Mouse (Mus musculus): ENCODE results near the gene Prss33. TPM values are rescaled to one million over a fixed set of nuclear protein-coding genes. Genes with fewer than 3 reads are reported as not detected.

Gene Prss33
- polyA plus RNA-seq, 1 experiment from 2014 or later = not detected

DNA sequence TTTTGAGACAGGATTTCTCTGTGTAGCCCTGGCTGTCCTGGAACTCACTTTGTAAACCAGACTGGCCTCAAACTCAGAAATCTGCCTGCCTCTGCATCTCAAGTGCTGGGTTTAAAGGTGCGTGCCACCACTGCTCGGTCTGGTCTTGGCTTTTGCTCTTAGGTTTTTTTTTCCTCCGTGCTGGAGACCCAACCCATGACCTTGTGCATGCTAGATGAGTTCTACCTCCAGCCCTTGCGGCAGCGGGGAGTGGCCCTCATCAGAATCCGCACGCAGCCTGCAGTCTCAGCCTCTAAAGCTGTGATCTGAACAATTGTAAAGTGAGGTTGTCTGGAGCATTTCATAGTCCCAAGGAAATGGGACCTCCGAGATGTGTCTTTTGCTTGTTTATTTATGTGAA lies 40.5 kb downstream of the Prss33 start:
- Histone ChIP-seq H3K4me1 (replicated peaks) (peaks cover 24% of the 10 kb centered on the region), H3K36me3 (peaks cover 25% of the 10 kb centered on the region; the same call in 1 of the 2 replicates), H3K4me2 (no peak overlapping the region), H3K4me3 (no peak overlapping the region), H3K27me3 (no peaks in the 10 kb centered on the region), H3K27ac (replicated peaks) (no peak overlapping the region), H3K9ac (no peak overlapping the region), H3K9me3 (no peaks in the 10 kb centered on the region)
- WGBS = 95% methylated on average over 8 of the region's 8 CpGs
- ATAC-seq (ENCODE audit: low read depth) = no peak

- peak; percentile 15; the same call in 1 of the 2 replicates for ATAC-seq (ENCODE audit: low read depth)
- peak overlapping the region; percentile 89 for H3K9ac ChIP-seq
- H3K4me1 ChIP-seq (replicated peaks) = peaks cover 40% of the 10 kb centered on the region
- H3K27ac ChIP-seq (replicated peaks) = peak overlapping the region; percentile 97
- peak overlapping the region; percentile 76 for H3K4me2 ChIP-seq
- no peaks in the 10 kb centered on the region for H3K27me3 ChIP-seq
- peak overlapping the region; percentile 47 for H3K4me3 ChIP-seq
- H3K9me3 ChIP-seq = no peaks in the 10 kb centered on the region
- H3K36me3 ChIP-seq = 0 out of 2 replicates have a peak, but pooled peaks cover 10% of the 10 kb centered on the region
- 45% methylated on average over 2 of the region's 2 CpGs for WGBS
Observed at GRCm38 (mm10) chr17:23791079-23791357, 44.8 kb downstream of the Prss33 start.

DNA sequence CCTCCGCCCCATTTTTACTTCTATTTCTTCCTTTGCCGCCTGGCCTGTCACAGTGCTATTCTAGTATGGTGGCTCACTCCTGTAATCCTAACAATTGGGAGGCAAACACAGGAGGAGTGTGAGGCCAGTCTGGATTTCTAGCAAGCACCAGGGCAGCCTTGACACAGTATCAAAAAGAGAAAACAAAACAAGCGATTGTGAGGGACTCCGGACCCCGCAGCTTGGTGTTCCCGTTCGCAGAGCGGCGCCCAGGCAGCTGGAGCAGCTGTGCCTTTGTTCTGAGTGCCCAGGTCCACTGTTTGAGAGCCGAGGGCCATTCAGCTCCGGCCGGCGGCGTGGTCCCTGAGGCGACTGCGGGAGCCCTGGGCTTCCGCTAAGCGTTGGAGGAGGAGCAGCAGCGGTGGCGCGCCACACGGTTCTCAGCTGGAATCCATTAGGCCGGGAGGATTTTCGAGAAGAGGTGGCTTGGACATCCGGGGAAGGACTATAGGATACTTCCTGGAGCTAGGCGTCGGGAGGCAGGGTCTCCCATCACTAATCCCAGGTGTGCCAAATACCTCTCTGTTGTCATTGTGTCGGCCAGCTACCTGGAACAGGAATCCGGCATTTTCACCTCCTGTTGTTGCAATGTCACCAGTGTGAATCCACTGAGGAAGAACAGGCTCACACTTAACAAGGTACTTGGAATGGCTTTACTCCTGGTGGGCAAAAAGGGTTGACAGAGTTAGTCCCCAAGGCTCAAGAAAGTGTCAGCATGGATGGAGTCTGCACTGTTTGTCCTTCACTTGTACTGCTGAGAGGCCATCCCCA lies 45.4 kb downstream of the Prss33 start, which contains the start of gene Srrm2:
Gene Srrm2 (plus strand): TSS at position 264 of the 810 bp plus-strand sequence.
- Histone ChIP-seq H3K4me2 (peak within 1 kb of the TSS; percentile 76), H3K9me3 (no peaks in the 10 kb centered on the region), H3K9ac (peak within 1 kb of the TSS; percentile 89), H3K4me1 (replicated peaks) (peaks cover 42% of the 10 kb centered on the region), H3K4me3 (peak within 1 kb of the TSS; percentile 47), H3K27ac (replicated peaks) (peak within 1 kb of the TSS; percentile 97), H3K27me3 (no peaks in the 10 kb centered on the region), H3K36me3 (0 out of 2 replicates have a peak, but pooled peaks cover 10% of the 10 kb centered on the region)
- WGBS = 3% methylated on average over 29 of the region's 29 CpGs
- ATAC-seq (ENCODE audit: low read depth) = peak; percentile 30

- Histone ChIP-seq H3K36me3 (0 out of 2 replicates have a peak, but pooled peaks cover 10% of the 10 kb centered on the region), H3K9me3 (no peaks in the 10 kb centered on the region), H3K27me3 (no peaks in the 10 kb centered on the region), H3K4me1 (replicated peaks) (peaks cover 49% of the 10 kb centered on the region), H3K27ac (replicated peaks) (peak overlapping the region; percentile 97), H3K4me2 (peak overlapping the region; percentile 76), H3K4me3 (peak overlapping the region; percentile 47), H3K9ac (peak overlapping the region; percentile 89)
- 12% methylated on average over 8 of the region's 8 CpGs for WGBS
- no peak for ATAC-seq (ENCODE audit: low read depth)
Observed at GRCm38 (mm10) chr17:23789749-23790268, 46.0 kb downstream of the Prss33 start.

- H3K4me3 ChIP-seq = no peak overlapping the region
- no peak overlapping the region for H3K9ac ChIP-seq
- ATAC-seq (ENCODE audit: low read depth) = no peak
- no peak overlapping the region for H3K27ac ChIP-seq (replicated peaks)
- H3K4me1 ChIP-seq (replicated peaks) = peaks cover 49% of the 10 kb centered on the region
- H3K36me3 ChIP-seq = 0 out of 2 replicates have a peak, but pooled peaks cover 8% of the 10 kb centered on the region
- H3K4me2 ChIP-seq = no peak overlapping the region
- H3K27me3 ChIP-seq = no peaks in the 10 kb centered on the region
- H3K9me3 ChIP-seq = no peaks in the 10 kb centered on the region
- WGBS = 90% methylated on average over 4 of the region's 4 CpGs
Observed at GRCm38 (mm10) chr17:23788973-23789372, 46.9 kb downstream of the Prss33 start.

DNA sequence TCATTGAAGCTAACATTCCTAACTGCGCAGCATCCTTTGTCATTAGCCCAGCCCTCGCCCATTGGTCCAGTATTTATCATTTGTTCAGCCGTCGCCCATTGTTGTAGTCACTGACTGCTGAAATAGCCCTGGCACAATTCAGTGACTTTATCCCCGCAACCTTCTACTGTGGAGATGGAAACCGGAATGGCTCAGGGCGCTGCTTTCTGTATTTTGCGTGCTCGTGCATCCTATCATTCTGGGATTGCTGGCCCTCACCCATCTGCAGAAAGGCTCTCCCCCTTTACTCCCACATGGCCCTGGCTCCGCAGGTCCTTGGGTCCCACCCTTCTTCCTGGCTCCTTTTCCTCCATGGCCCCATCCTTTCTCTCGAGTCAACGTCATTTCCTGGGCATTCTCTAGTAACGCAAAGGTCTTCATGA lies 49.3 kb downstream of the Prss33 start:
- Histone ChIP-seq H3K9ac (peak overlapping the region; percentile 84), H3K27me3 (no peaks in the 10 kb centered on the region), H3K9me3 (no peaks in the 10 kb centered on the region), H3K4me1 (replicated peaks) (peaks cover 37% of the 10 kb centered on the region), H3K36me3 (no peaks in the 10 kb centered on the region), H3K4me2 (peak overlapping the region; percentile 70), H3K27ac (replicated peaks) (peak overlapping the region; percentile 93), H3K4me3 (peak overlapping the region; percentile 59)
- peak; percentile 68 for ATAC-seq (ENCODE audit: low read depth)
- 8% methylated on average over 13 of the region's 13 CpGs for WGBS

- no peaks in the 10 kb centered on the region for H3K9me3 ChIP-seq
- WGBS = 2% methylated on average over 42 of the region's 43 CpGs
- H3K4me2 ChIP-seq = peak within 1 kb of the TSS; percentile 70
- H3K4me3 ChIP-seq = peak within 1 kb of the TSS; percentile 59
- peaks cover 30% of the 10 kb centered on the region for H3K4me1 ChIP-seq (replicated peaks)
- H3K36me3 ChIP-seq = no peaks in the 10 kb centered on the region
- H3K27ac ChIP-seq (replicated peaks) = peak within 1 kb of the TSS; percentile 93
- H3K27me3 ChIP-seq = no peaks in the 10 kb centered on the region
- peak; percentile 91 for ATAC-seq (ENCODE audit: low read depth)
- peak within 1 kb of the TSS; percentile 84 for H3K9ac ChIP-seq
Observed at GRCm38 (mm10) chr17:23785561-23786471, 50.0 kb downstream of the Prss33 start, which contains the start of gene Flywch2. Gene Flywch2, minus strand, starts transcription at chr17:23786081.

GRCm38 (mm10) chr17:23783352-23783751 lies 52.5 kb downstream of the Prss33 start:
- ATAC-seq (ENCODE audit: low read depth) = no peak
- H3K9me3 ChIP-seq = no peaks in the 10 kb centered on the region
- H3K27me3 ChIP-seq = no peaks in the 10 kb centered on the region
- H3K4me3 ChIP-seq = no peak overlapping the region
- no peaks in the 10 kb centered on the region for H3K36me3 ChIP-seq
- H3K4me1 ChIP-seq (replicated peaks) = peaks cover 15% of the 10 kb centered on the region
- H3K4me2 ChIP-seq = no peak overlapping the region
- H3K27ac ChIP-seq (replicated peaks) = no peak overlapping the region
- no peak overlapping the region for H3K9ac ChIP-seq

Small RNAs within 50 kb of the gene (microRNA-seq; reads per million reads assigned to microRNA genes)
- gene Mir5125 = not detected

Other genes starting within 250 kb of the Prss33 start
- 24.4 and 28.8 TPM in 2 replicates for gene Zfp13, start 236.6 kb downstream of the Prss33 start, polyA plus RNA-seq (2015; fragmentation: Nextera tagmentation; extraction: Ambion mirVana)
- gene Zscan10, start 235.2 kb downstream of the Prss33 start, polyA plus RNA-seq (2015; fragmentation: Nextera tagmentation; extraction: Ambion mirVana) = not detected in 2 replicates
- 1.9 and 2.3 TPM in 2 replicates for gene Mmp25, start 190.8 kb downstream of the Prss33 start, polyA plus RNA-seq (2015; fragmentation: Nextera tagmentation; extraction: Ambion mirVana)
- gene Bicdl2, start 175.6 kb downstream of the Prss33 start, polyA plus RNA-seq (2015; fragmentation: Nextera tagmentation; extraction: Ambion mirVana) = 0.19 TPM in 1 of 2 replicates, not detected in the other
- 102 and 132 TPM in 2 replicates for gene Hcfc1r1, start 162.5 kb downstream of the Prss33 start, polyA plus RNA-seq (2015; fragmentation: Nextera tagmentation; extraction: Ambion mirVana)
- 51.8 and 51.9 TPM in 2 replicates for gene Thoc6, start 162.2 kb downstream of the Prss33 start, polyA plus RNA-seq (2015; fragmentation: Nextera tagmentation; extraction: Ambion mirVana)
- 4.7 and 5.4 TPM in 2 replicates for gene Tnfrsf12a, start 158.6 kb downstream of the Prss33 start, polyA plus RNA-seq (2015; fragmentation: Nextera tagmentation; extraction: Ambion mirVana)
- 0.53 and 1.2 TPM in 2 replicates for gene Cldn6, start 156.8 kb downstream of the Prss33 start, polyA plus RNA-seq (2015; fragmentation: Nextera tagmentation; extraction: Ambion mirVana)
- 1.2 and 1.3 TPM in 2 replicates for gene Cldn9, start 152.0 kb downstream of the Prss33 start, polyA plus RNA-seq (2015; fragmentation: Nextera tagmentation; extraction: Ambion mirVana)
- gene 1520401A03Rik, start 113.3 kb downstream of the Prss33 start, polyA plus RNA-seq (2015; fragmentation: Nextera tagmentation; extraction: Ambion mirVana) = 0.36 and 0.54 TPM in 2 replicates
- gene Pkmyt1, start 109.7 kb downstream of the Prss33 start, polyA plus RNA-seq (2015; fragmentation: Nextera tagmentation; extraction: Ambion mirVana) = 13.9 and 16.7 TPM in 2 replicates
- gene Paqr4, start 95.2 kb downstream of the Prss33 start, polyA plus RNA-seq (2015; fragmentation: Nextera tagmentation; extraction: Ambion mirVana) = 48.3 and 51.5 TPM in 2 replicates
- gene Kremen2, start 90.2 kb downstream of the Prss33 start, polyA plus RNA-seq (2015; fragmentation: Nextera tagmentation; extraction: Ambion mirVana) = 1.5 and 3.0 TPM in 2 replicates
- 213 and 231 TPM in 2 replicates for gene Flywch1, start 64.5 kb downstream of the Prss33 start, polyA plus RNA-seq (2015; fragmentation: Nextera tagmentation; extraction: Ambion mirVana)
- 60.4 and 66.5 TPM in 2 replicates for gene Flywch2, start 50.0 kb downstream of the Prss33 start, polyA plus RNA-seq (2015; fragmentation: Nextera tagmentation; extraction: Ambion mirVana)
- 535 and 581 TPM in 2 replicates for gene Srrm2, start 45.5 kb downstream of the Prss33 start, polyA plus RNA-seq (2015; fragmentation: Nextera tagmentation; extraction: Ambion mirVana)
- gene Elob, start 6.9 kb downstream of the Prss33 start, polyA plus RNA-seq (2015; fragmentation: Nextera tagmentation; extraction: Ambion mirVana) = 1,286 and 1,362 TPM in 2 replicates
- gene Prss32, start 7.8 kb upstream of the Prss33 start, polyA plus RNA-seq (2015; fragmentation: Nextera tagmentation; extraction: Ambion mirVana) = not detected in 2 replicates
- gene Prss41, start 8.1 kb upstream of the Prss33 start, polyA plus RNA-seq (2015; fragmentation: Nextera tagmentation; extraction: Ambion mirVana) = 0.96 and 1.4 TPM in 2 replicates
- not detected in 2 replicates for gene Prss21, start 32.0 kb upstream of the Prss33 start, polyA plus RNA-seq (2015; fragmentation: Nextera tagmentation; extraction: Ambion mirVana)
- gene Dcpp1, start 44.8 kb upstream of the Prss33 start, polyA plus RNA-seq (2015; fragmentation: Nextera tagmentation; extraction: Ambion mirVana) = not detected in 2 replicates
- not detected in 2 replicates for gene Dcpp2, start 44.8 kb upstream of the Prss33 start, polyA plus RNA-seq (2015; fragmentation: Nextera tagmentation; extraction: Ambion mirVana)
- not detected in 2 replicates for gene Dcpp3, start 81.4 kb upstream of the Prss33 start, polyA plus RNA-seq (2015; fragmentation: Nextera tagmentation; extraction: Ambion mirVana)
- gene Sbp, start 105.6 kb upstream of the Prss33 start, polyA plus RNA-seq (2015; fragmentation: Nextera tagmentation; extraction: Ambion mirVana) = not detected in 2 replicates
- not detected in 2 replicates for gene Sbpl, start 119.2 kb upstream of the Prss33 start, polyA plus RNA-seq (2015; fragmentation: Nextera tagmentation; extraction: Ambion mirVana)
- gene Prss30, start 144.5 kb upstream of the Prss33 start, polyA plus RNA-seq (2015; fragmentation: Nextera tagmentation; extraction: Ambion mirVana) = not detected in 2 replicates
- gene Prss22, start 162.0 kb upstream of the Prss33 start, polyA plus RNA-seq (2015; fragmentation: Nextera tagmentation; extraction: Ambion mirVana) = not detected in 2 replicates
- gene Prss27, start 202.1 kb upstream of the Prss33 start, polyA plus RNA-seq (2015; fragmentation: Nextera tagmentation; extraction: Ambion mirVana) = 0.21 TPM in 1 of 2 replicates, not detected in the other
- gene Kctd5, start 237.4 kb upstream of the Prss33 start, polyA plus RNA-seq (2015; fragmentation: Nextera tagmentation; extraction: Ambion mirVana) = 82.6 and 85.4 TPM in 2 replicates